Mouse (Mus musculus) E14TG2a.4 (cell line): ENCODE measurements around the gene Cyp1a1.

Experiments
- CTCF ChIP-seq: conservative IDR thresholded peaks from 2 replicates; pipeline ENCODE4 v1.5.1; 2014; ENCODE audit warnings: low read length
- NANOG ChIP-seq: IDR thresholded peaks from 2 replicates; pipeline ENCODE4 v1.6.1; 2014; ENCODE audit warnings: borderline replicate concordance, low read length, mixed read lengths
- POU5F1 ChIP-seq: IDR thresholded peaks from 2 replicates; pipeline ENCODE4 v1.6.1; 2014; ENCODE audit warnings: low read length, borderline replicate concordance

DNA sequence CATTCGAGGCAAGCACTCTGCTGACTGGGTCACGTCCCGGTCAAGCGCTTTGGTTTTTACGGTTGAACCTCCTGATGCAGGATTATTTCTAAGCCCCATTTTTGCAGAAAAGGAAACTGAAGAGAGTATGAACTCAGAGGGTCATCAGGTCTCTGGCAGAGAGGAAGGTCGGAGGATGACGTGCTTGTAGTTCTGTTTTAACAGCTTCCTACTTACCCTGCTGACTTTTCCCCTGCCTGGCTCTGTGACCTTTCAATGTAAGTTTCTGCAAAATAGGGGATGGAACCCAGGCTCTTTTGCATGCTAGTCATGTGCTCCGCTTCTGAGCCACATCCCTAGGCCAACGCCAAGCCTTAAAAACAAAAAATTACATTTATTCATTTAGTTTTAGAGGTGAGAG is 35.4 kb upstream of the Cyp1a1 start:
- TF ChIP-seq CTCF (no peak), POU5F1 (no peak), NANOG (no peak)
